Mouse (Mus musculus): ENCODE measurements around the gene Adcy5. TPM values are rescaled to one million over a fixed set of nuclear protein-coding genes. Genes with fewer than 3 reads are reported as not detected.
A peak's percentile ranks its signal among the peaks of the same experiment; 100 is the strongest.

The Adcy5 gene
- polyA plus RNA-seq, 1 experiment from 2014 or later: 0.42 TPM

- no peaks in the 10 kb centered on the region for H3K4me1 ChIP-seq (ENCODE audit: control insufficient read depth, insufficient read depth, low read length)
- ATAC-seq (ENCODE audit: low FRiP score, low TSS enrichment): no peak
- H3K36me3 ChIP-seq (ENCODE audit: control insufficient read depth, insufficient read depth, low read length): no peaks in the 10 kb centered on the region
- WGBS: 76% methylated on average over 6 of the region's 6 CpGs
- H3K9me3 ChIP-seq (ENCODE audit: control insufficient read depth, low read length): no peaks in the 10 kb centered on the region
- no peak overlapping the region for H3K4me3 ChIP-seq (ENCODE audit: low read length)
- no peak overlapping the region for H3K4me2 ChIP-seq (replicated peaks; ENCODE audit: low read depth, low read length)
- no peak overlapping the region for H3K27ac ChIP-seq (ENCODE audit: low read depth, low read length)
- no peak overlapping the region for H3K9ac ChIP-seq (ENCODE audit: low read depth, low read length)
- H3K27me3 ChIP-seq (ENCODE audit: control insufficient read depth, insufficient read depth, low read length): peaks cover 3% of the 10 kb centered on the region; the same call in 1 of the 2 replicates
Observed at GRCm38 (mm10) chr16:35165361-35165760, 10.7 kb downstream of the Adcy5 start.

DNA sequence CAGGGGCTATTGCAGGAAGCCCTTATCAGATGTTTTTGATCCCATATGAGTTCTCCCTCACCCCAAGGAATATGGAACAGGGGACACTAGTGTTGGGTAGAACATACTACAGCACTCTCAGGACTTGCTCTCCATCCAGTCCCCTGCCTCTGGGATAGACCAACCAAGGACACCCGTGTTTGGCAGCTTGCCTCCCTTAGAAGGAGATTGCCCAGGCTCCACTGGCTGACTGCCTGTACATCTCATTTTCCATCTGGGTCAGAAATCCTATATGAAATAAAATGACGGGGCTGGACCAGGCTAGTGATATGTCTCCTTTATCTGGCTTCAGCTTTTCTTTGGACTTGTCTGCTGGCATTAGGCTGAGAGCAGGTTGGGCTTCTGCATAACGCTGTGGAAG is 11.1 kb downstream of the Adcy5 start:
- Histone ChIP-seq H3K36me3 (ENCODE audit: control insufficient read depth, insufficient read depth, low read length) (no peaks in the 10 kb centered on the region), H3K4me2 (replicated peaks; ENCODE audit: low read depth, low read length) (no peak overlapping the region), H3K4me3 (ENCODE audit: low read length) (no peak overlapping the region), H3K9ac (ENCODE audit: low read depth, low read length) (no peak overlapping the region), H3K4me1 (ENCODE audit: control insufficient read depth, insufficient read depth, low read length) (no peaks in the 10 kb centered on the region), H3K9me3 (ENCODE audit: control insufficient read depth, low read length) (no peaks in the 10 kb centered on the region), H3K27ac (ENCODE audit: low read depth, low read length) (no peak overlapping the region), H3K27me3 (ENCODE audit: control insufficient read depth, insufficient read depth, low read length) (peaks cover 3% of the 10 kb centered on the region; the same call in 1 of the 2 replicates)
- no peak for ATAC-seq (ENCODE audit: low FRiP score, low TSS enrichment)
- 90% methylated on average over 3 of the region's 3 CpGs for WGBS

DNA sequence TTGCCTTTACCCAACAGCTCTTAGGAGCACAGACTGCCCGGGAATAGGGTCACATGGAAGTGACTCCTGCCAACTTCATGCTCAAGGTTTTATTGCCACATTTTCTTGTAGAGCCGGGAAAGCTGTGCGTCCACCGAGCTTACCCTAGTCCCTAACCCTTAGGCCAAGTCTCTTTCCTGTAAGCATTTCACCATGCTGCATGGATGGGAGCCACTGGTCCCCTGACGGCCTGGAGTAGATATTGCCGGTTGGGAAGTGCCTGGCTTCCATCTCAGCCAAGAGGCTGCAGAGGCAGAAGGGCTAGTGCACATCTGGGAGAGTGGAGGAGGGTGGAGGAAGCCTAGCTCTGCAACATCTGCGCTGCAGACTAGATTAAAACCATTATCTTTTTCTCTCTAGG is 14.8 kb downstream of the Adcy5 start:
- H3K27me3 ChIP-seq (ENCODE audit: control insufficient read depth, insufficient read depth, low read length): peaks cover 3% of the 10 kb centered on the region; the same call in 1 of the 2 replicates
- H3K9ac ChIP-seq (ENCODE audit: low read depth, low read length): no peak overlapping the region
- WGBS: 64% methylated on average over 7 of the region's 7 CpGs
- no peaks in the 10 kb centered on the region for H3K4me1 ChIP-seq (ENCODE audit: control insufficient read depth, insufficient read depth, low read length)
- no peak overlapping the region for H3K4me3 ChIP-seq (ENCODE audit: low read length)
- H3K27ac ChIP-seq (ENCODE audit: low read depth, low read length): no peak overlapping the region
- H3K9me3 ChIP-seq (ENCODE audit: control insufficient read depth, low read length): no peaks in the 10 kb centered on the region
- no peaks in the 10 kb centered on the region for H3K36me3 ChIP-seq (ENCODE audit: control insufficient read depth, insufficient read depth, low read length)
- no peak for ATAC-seq (ENCODE audit: low FRiP score, low TSS enrichment)
- no peak overlapping the region for H3K4me2 ChIP-seq (replicated peaks; ENCODE audit: low read depth, low read length)

DNA sequence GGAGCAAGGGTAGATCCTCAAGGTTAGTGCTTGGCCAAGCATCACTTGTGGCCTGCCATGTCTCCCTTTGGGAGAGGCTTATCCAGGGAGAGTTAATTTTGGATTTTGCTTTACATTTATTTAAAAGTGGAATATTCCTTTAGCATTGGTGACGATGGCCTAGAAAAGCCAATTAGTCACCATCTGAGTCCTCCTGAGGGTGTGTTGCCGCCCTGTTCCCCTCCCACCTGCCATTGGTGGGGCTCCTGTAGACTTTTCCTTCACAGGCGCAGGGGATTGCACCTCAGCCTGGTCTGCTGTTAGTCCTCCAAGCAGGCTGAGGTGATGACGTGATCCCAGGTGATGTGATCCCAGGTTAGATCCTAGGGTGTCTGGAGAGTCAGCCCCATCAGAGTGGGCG is 17.5 kb downstream of the Adcy5 start:
- H3K27me3 ChIP-seq (ENCODE audit: control insufficient read depth, insufficient read depth, low read length): no peaks in the 10 kb centered on the region
- H3K9ac ChIP-seq (ENCODE audit: low read depth, low read length): no peak overlapping the region

DNA sequence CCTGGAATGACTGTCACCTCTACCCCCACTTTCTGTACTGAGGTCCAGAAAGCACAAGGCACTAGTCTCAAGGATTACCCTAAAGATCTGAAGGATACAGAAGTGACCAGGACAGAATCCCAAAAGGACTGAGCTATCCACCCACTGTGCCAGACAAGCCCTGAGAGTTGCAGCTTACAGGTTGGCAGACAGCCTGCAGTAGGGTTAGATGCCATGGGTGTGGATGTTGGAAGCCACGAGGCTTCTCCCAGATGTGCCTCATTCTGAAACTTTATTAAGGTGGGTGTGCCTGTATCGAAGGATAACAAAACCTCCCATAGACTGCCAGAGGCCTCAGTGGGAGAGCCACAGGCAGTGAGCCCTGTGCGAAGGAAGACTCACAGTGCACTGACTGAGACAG is 23.8 kb downstream of the Adcy5 start:
- no peak overlapping the region for H3K9ac ChIP-seq (ENCODE audit: low read depth, low read length)
- WGBS: 65% methylated on average over 3 of the region's 3 CpGs
- no peaks in the 10 kb centered on the region for H3K9me3 ChIP-seq (ENCODE audit: control insufficient read depth, low read length)
- ATAC-seq (ENCODE audit: low FRiP score, low TSS enrichment): no peak
- H3K27me3 ChIP-seq (ENCODE audit: control insufficient read depth, insufficient read depth, low read length): no peaks in the 10 kb centered on the region
- no peak overlapping the region for H3K27ac ChIP-seq (ENCODE audit: low read depth, low read length)
- no peak overlapping the region for H3K4me2 ChIP-seq (replicated peaks; ENCODE audit: low read depth, low read length)
- H3K36me3 ChIP-seq (ENCODE audit: control insufficient read depth, insufficient read depth, low read length): no peaks in the 10 kb centered on the region
- no peak overlapping the region for H3K4me3 ChIP-seq (ENCODE audit: low read length)
- peaks cover 8% of the 10 kb centered on the region for H3K4me1 ChIP-seq (ENCODE audit: control insufficient read depth, insufficient read depth, low read length)

More for the DNA sequence above, 17.5 kb downstream of the Adcy5 start:
- no peaks in the 10 kb centered on the region for H3K36me3 ChIP-seq (ENCODE audit: control insufficient read depth, insufficient read depth, low read length)
- H3K27ac ChIP-seq (ENCODE audit: low read depth, low read length): no peak overlapping the region
- no peaks in the 10 kb centered on the region for H3K9me3 ChIP-seq (ENCODE audit: control insufficient read depth, low read length)
- 92% methylated on average over 5 of the region's 5 CpGs for WGBS
- ATAC-seq (ENCODE audit: low FRiP score, low TSS enrichment): no peak
- H3K4me1 ChIP-seq (ENCODE audit: control insufficient read depth, insufficient read depth, low read length): no peaks in the 10 kb centered on the region
- H3K4me3 ChIP-seq (ENCODE audit: low read length): no peak overlapping the region
- no peak overlapping the region for H3K4me2 ChIP-seq (replicated peaks; ENCODE audit: low read depth, low read length)

GRCm38 (mm10) chr16:35179082-35179481 is 24.4 kb downstream of the Adcy5 start:
- WGBS: 45% methylated on average over 8 of the region's 8 CpGs
- H3K27ac ChIP-seq (ENCODE audit: low read depth, low read length): no peak overlapping the region
- no peaks in the 10 kb centered on the region for H3K27me3 ChIP-seq (ENCODE audit: control insufficient read depth, insufficient read depth, low read length)
- H3K9me3 ChIP-seq (ENCODE audit: control insufficient read depth, low read length): no peaks in the 10 kb centered on the region
- 0 out of 2 replicates have a peak, but pooled peaks have one; percentile 24 for ATAC-seq (ENCODE audit: low FRiP score, low TSS enrichment)
- H3K4me3 ChIP-seq (ENCODE audit: low read length): no peak overlapping the region
- H3K4me1 ChIP-seq (ENCODE audit: control insufficient read depth, insufficient read depth, low read length): peaks cover 8% of the 10 kb centered on the region
- no peak overlapping the region for H3K9ac ChIP-seq (ENCODE audit: low read depth, low read length)
- H3K4me2 ChIP-seq (replicated peaks; ENCODE audit: low read depth, low read length): no peak overlapping the region
- H3K36me3 ChIP-seq (ENCODE audit: control insufficient read depth, insufficient read depth, low read length): no peaks in the 10 kb centered on the region

GRCm38 (mm10) chr16:35183161-35183560 is 28.5 kb downstream of the Adcy5 start:
- Histone ChIP-seq H3K4me1 (ENCODE audit: control insufficient read depth, insufficient read depth, low read length) (peaks cover 8% of the 10 kb centered on the region), H3K27me3 (ENCODE audit: control insufficient read depth, insufficient read depth, low read length) (no peaks in the 10 kb centered on the region), H3K9me3 (ENCODE audit: control insufficient read depth, low read length) (peaks cover 3% of the 10 kb centered on the region; the same call in 1 of the 2 replicates), H3K4me3 (ENCODE audit: low read length) (no peak overlapping the region), H3K36me3 (ENCODE audit: control insufficient read depth, insufficient read depth, low read length) (no peaks in the 10 kb centered on the region), H3K27ac (ENCODE audit: low read depth, low read length) (no peak overlapping the region), H3K4me2 (replicated peaks; ENCODE audit: low read depth, low read length) (no peak overlapping the region), H3K9ac (ENCODE audit: low read depth, low read length) (no peak overlapping the region)
- 78% methylated on average over 11 of the region's 11 CpGs for WGBS
- no peak for ATAC-seq (ENCODE audit: low FRiP score, low TSS enrichment)

- H3K27me3 ChIP-seq (ENCODE audit: control insufficient read depth, insufficient read depth, low read length): no peaks in the 10 kb centered on the region
- H3K27ac ChIP-seq (ENCODE audit: low read depth, low read length): no peak overlapping the region
- ATAC-seq (ENCODE audit: low FRiP score, low TSS enrichment): no peak
- no peak overlapping the region for H3K4me3 ChIP-seq (ENCODE audit: low read length)
- H3K4me2 ChIP-seq (replicated peaks; ENCODE audit: low read depth, low read length): no peak overlapping the region
- peaks cover 3% of the 10 kb centered on the region; the same call in 1 of the 2 replicates for H3K9me3 ChIP-seq (ENCODE audit: control insufficient read depth, low read length)
- WGBS: 75% methylated on average over 4 of the region's 4 CpGs
- no peak overlapping the region for H3K9ac ChIP-seq (ENCODE audit: low read depth, low read length)
- H3K4me1 ChIP-seq (ENCODE audit: control insufficient read depth, insufficient read depth, low read length): no peaks in the 10 kb centered on the region
- H3K36me3 ChIP-seq (ENCODE audit: control insufficient read depth, insufficient read depth, low read length): no peaks in the 10 kb centered on the region
Observed at GRCm38 (mm10) chr16:35188111-35188510, 33.4 kb downstream of the Adcy5 start.

- no peak overlapping the region for H3K27ac ChIP-seq (ENCODE audit: low read depth, low read length)
- WGBS: 70% methylated on average over 11 of the region's 11 CpGs
- H3K4me1 ChIP-seq (ENCODE audit: control insufficient read depth, insufficient read depth, low read length): no peaks in the 10 kb centered on the region; the same call in 1 of the 2 replicates
- no peak overlapping the region for H3K9ac ChIP-seq (ENCODE audit: low read depth, low read length)
- no peak overlapping the region for H3K4me2 ChIP-seq (replicated peaks; ENCODE audit: low read depth, low read length)
- ATAC-seq (ENCODE audit: low FRiP score, low TSS enrichment): no peak
- no peaks in the 10 kb centered on the region for H3K36me3 ChIP-seq (ENCODE audit: control insufficient read depth, insufficient read depth, low read length)
- H3K9me3 ChIP-seq (ENCODE audit: control insufficient read depth, low read length): peaks cover 3% of the 10 kb centered on the region; the same call in 1 of the 2 replicates
- H3K27me3 ChIP-seq (ENCODE audit: control insufficient read depth, insufficient read depth, low read length): no peaks in the 10 kb centered on the region
- H3K4me3 ChIP-seq (ENCODE audit: low read length): no peak overlapping the region
Observed at GRCm38 (mm10) chr16:35189420-35190141, 34.9 kb downstream of the Adcy5 start.

All from kidney, embryonic 14.5 days (tissue).